Mouse (Mus musculus): Measurements from ENCODE around the gene Naif1.

Gene Naif1

DNA sequence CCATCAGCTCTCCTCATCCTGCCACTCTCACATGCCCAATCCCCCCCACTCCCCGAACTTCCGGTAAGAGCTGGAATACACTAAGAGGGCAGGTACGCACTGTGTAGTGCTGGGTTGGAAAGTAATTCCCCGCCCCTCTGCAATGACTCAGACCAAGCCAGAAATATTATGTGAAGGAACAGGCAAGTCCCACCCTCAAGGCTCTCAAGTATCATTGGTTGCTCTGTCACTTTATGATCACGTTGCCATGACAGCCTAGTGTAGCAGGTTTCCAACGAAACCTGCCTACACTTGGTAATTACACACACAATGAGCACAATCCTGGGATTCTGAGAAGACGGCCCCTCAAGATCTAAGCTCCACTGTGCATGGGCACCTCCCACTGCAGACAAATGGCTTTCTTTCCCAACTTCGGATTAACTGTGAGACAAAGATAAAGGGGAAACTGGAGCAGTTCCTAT, 22.0 kb upstream of the Naif1 start:
- DNase-seq, result peak; percentile 50

GRCm38 (mm10) chr2:32429215-32429891, 20.9 kb upstream of the Naif1 start:
- DNase-seq, result no peak

DNA sequence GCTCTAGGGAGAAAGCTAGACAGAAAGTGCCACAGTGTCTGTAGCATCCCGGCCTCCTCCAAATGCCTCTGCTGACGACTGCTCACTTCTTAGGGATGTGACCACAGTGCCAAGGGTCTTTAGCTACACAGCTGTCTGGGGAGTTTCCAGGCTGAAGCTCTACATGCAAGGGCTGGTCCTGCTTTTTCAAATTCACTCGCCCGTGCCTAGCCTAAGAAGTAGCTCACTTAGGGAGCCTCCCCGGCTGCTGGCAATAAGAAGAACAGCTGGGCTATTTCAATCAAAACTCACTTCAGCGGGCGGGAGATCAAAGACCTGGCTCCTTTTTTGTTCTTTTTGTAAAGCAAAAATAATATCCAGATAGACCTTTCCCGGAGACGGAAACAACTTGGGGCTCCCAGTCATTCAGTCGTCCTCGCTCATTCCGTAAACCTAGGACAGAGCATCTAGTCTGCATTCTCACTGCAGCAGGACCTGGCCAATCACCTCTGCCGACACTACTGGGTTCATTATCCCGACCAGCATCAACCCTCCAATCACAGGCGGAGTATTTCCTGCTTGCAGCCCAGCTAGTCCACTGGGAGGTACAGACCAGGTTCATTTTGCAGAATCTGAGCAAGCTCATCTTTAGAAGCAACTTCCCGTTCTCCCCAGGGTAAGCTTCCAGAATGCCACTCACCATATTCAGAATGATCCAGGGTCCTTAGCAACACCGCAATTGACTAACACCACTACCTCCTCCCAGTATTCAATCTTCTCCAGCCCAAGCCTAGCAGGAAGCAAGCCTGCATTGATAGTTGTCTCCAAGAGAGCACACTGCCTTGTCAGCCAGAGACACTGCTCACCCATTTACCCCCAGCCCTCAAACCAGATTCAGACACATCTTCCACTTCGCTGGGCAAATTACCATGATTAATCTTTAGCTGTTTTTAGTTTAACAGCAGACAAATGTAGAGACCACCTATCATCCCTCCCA, 19.3 kb upstream of the Naif1 start:
- DNase-seq, result peak; percentile 84

DNA sequence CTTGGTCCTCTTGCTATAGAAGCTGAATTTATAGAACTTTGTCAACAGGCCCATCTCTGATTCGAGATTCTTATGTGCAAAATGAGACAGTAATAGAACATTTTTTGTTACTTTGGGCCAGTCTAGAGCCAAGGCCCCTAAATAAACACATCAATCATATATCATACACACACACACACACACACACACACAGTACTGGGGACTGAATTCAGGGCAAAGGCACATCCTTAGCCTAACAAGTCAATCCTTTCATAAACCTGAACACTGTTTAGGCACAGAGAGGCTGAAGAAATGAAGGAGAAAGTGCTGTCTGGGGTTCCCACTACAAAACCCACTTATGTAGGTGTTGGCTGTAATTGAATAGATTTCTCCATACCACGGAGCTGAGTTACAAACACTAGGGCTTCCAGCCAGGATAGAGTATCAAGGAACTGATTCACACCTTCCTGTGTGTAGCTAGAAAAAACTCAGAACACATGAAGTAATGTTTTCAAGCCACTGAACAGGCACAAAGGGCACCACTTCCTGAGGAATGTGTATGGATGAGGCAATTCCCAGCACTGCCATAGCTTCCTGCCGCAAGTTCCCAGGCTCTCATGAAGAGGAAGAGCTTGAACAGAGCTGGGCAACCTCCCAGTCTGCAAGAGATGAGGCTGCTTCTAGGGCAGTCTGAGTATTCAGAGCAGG, 13.4 kb upstream of the Naif1 start:
- DNase-seq, result peak; percentile 46

DNA sequence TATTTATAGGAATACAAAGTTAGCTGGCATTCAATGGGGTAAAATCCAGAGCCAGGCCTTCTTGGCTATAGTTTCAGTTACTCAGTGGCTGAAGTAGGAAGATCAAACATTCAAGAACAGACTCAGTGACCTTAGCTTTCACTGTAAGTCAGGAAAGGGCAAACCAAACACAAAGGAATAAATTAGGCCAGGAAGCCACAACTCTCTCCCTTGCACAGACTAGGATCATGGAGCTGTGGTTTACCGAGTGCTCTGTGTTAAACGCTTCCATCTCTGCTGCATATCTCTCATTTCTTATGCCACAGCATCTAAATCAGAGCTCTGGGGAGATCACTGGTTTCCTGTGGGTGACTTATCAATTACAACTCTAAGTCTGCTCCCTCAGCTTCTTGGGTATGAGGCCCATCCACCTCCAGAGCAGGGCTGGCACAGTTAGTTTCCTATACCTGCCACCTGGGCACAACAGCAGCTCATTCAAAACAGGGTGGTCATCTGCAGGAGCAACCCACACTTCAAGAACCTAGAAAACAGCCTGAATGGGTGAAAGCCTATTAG, 12.6 kb upstream of the Naif1 start:
- DNase-seq, result no peak

DNA sequence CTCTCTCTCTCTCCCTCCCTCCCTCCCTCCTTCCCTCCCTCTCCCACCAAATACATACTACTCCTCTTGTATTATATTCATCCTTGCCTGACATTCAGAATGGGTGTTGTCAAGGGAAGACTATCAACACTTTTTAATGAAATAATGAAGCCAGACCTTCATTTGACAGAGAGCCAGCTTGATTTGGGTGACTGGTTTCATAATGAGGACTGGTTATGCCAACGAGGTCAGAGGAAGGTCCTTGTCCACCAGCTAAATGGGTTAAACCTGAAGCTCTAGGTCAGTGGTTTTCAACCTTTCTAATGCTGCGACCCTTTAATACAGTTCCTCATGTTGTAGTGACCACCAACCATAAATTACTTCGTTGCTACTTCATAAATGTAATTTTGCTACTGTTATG, 11.5 kb upstream of the Naif1 start:
- DNase-seq, result no peak

GRCm38 (mm10) chr2:32439177-32439576, 11.1 kb upstream of the Naif1 start:
- no peak for DNase-seq

- DNase-seq, result no peak
Observed at GRCm38 (mm10) chr2:32440164-32440563, 10.1 kb upstream of the Naif1 start.

GRCm38 (mm10) chr2:32440632-32441031, 9.6 kb upstream of the Naif1 start:
- no peak for DNase-seq

DNA sequence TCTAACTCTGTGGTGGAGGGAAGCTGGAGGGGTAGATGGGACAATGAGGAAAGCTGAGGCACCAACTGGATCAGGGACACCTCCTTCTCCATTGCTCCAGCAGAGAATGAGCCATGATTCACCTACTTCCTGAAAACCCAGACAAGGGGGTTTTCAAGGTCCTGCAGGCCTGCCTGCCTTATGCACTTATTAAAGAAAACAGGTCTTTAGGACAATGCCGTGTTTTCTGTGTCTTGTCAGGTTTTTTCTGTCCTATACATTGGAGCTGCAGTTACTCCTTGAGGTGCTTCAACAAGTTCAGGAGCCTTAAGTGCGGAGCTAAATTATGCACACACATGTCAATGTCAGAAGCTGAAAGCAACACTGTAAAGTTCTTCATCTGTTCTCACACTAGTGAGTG, 8.7 kb upstream of the Naif1 start:
- DNase-seq, result no peak

GRCm38 (mm10) chr2:32445535-32445934, 4.7 kb upstream of the Naif1 start:
- DNase-seq, result no peak

GRCm38 (mm10) chr2:32447264-32447936, 2.9 kb upstream of the Naif1 start:
- DNase-seq, result peak; percentile 63

GRCm38 (mm10) chr2:32448480-32448879, 1.8 kb upstream of the Naif1 start:
- DNase-seq, result no peak

GRCm38 (mm10) chr2:32450881-32451844, 906 bp downstream of the Naif1 start, which contains the start of gene Slc25a25:
Gene Slc25a25, minus strand, starts transcription at chr2:32451445.
- peak; percentile 99 for DNase-seq

GRCm38 (mm10) chr2:32451870-32452372, 1.7 kb downstream of the Naif1 start:
- peak; percentile 98 for DNase-seq

- DNase-seq, result peak; percentile 43
Observed at GRCm38 (mm10) chr2:32452441-32452971, 2.2 kb downstream of the Naif1 start.

DNA sequence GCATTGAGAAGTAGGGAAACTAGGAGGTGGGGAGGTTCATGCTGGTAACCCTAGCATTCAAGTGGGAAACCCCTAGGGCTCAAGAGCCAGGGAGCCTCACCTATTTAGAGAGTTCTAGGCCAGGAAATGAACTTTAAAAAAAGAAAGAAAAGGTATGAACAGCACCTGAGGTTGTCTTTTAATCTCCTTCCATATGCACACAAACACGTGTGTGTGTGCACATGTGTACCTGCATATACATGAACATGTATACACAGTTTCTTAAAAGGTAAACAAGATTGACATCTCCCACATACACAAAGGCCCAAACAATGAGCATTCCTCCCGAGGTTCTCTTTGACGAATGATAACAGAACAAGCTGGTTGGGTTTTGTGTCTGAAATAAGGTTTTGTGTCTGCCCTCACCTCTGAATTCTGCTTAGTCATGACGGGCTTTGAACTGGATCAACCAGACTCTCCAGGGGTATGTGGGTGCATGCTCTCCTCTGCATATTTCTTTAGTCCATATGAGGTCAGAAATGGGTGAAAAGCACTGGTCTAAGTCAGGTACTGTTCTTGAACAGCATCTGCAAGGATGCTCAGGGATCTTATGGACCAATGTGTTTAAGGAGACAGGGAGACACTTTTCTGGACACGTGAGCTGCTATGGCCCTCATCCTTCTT, 3.5 kb downstream of the Naif1 start:
- no peak for DNase-seq

DNA sequence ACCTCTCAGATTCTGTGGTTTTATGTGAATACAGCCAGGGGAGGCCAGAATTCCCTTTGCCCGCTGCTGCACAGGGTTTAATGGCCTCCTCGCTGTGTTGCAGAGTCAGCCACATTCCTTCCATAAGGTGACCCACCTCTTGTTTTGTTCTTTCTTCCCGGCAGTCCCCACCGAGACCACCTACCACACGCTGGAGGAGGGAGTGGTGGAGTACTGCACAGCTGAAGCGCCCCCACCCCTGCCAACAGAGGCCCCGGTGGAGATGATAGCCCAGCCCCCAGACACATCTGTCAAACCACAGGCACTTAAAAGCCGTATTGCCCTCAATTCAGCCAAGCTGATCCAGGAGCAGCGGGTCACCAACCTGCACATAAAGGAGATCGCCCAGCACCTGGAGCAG, 4.4 kb downstream of the Naif1 start:
- DNase-seq, result no peak

DNA sequence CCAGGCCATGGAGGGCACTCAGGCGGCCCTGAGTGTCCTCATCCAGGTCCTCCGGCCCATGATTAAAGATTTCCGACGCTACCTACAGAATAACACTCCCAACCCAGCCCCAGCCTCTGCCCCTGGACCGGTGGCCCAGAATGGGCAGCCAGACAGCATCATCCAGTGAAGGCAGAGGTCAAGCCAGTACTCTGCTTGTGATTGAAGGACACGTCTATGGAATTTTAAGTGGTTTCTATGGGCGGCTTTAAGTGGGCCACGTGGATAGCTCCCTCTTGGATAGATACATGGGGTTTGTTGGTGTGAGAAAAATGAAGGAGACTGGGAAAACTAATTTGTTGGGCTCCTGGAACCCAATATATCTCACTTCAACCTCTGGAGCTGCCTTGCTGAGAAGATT, 4.8 kb downstream of the Naif1 start:
- no peak for DNase-seq

- no peak for DNase-seq
Observed at GRCm38 (mm10) chr2:32458300-32458699, 8.0 kb downstream of the Naif1 start.

Data from kidney, postnatal 10 days (tissue).